Mouse (Mus musculus) intestine, embryonic 14.5 days (tissue): ENCODE data around the gene Htra2. TPM values are rescaled to one million over a fixed set of nuclear protein-coding genes. Genes with fewer than 3 reads are reported as not detected.

Source experiments
- ATAC-seq: fragments of 200-750 bp; cut with Nextera tagmentation; replicated peaks from 2 replicates; pipeline ENCODE4 v1.8.0; 2017; ENCODE audit warnings: low read depth, moderate number of reproducible peaks, moderate TSS enrichment, moderate library complexity; ENCODE audit not compliant: low FRiP score, low TSS enrichment
- DNase-seq: peaks from one replicate; pipeline ENCODE4 v3.0.0-alpha.2; 2018; ENCODE audit warnings: low spot score
- H3K27ac ChIP-seq: fragments of 300-500 bp; sonication (generic); 2 replicates; pipeline ENCODE4 v1.5.1; 2014; ENCODE audit warnings: low read depth, mild to moderate bottlenecking, control low read depth
- H3K27me3 ChIP-seq: fragments of 300-500 bp; sonication (generic); replicated peaks from 2 replicates; pipeline ENCODE4 v1.6.1; 2014; ENCODE audit warnings: low read length, control low read depth; ENCODE audit not compliant: control insufficient read depth, insufficient read depth
- H3K36me3 ChIP-seq: fragments of 300-500 bp; sonication (generic); 2 replicates; pipeline ENCODE4 v1.6.1; 2014; ENCODE audit warnings: low read length, control low read depth; ENCODE audit not compliant: control insufficient read depth, insufficient read depth
- H3K4me1 ChIP-seq: fragments of 300-500 bp; sonication (generic); replicated peaks from 2 replicates; pipeline ENCODE4 v1.6.1; 2014; ENCODE audit warnings: low read length, control low read depth, mixed read lengths; ENCODE audit not compliant: control insufficient read depth, insufficient read depth
- H3K4me2 ChIP-seq: fragments of 300-500 bp; sonication (generic); 2 replicates; pipeline ENCODE4 v1.6.1; 2014; ENCODE audit warnings: low read length
- H3K4me3 ChIP-seq: fragments of 300-500 bp; sonication (generic); 2 replicates; pipeline ENCODE4 v1.5.1; 2014; ENCODE audit warnings: low read depth, low read length, control low read depth, mixed read lengths
- H3K9ac ChIP-seq: fragments of 300-500 bp; sonication (generic); 2 replicates; pipeline ENCODE4 v1.6.1; 2014; ENCODE audit warnings: mild to moderate bottlenecking, low read length
- H3K9me3 ChIP-seq: fragments of 300-500 bp; sonication (generic); 2 replicates; pipeline ENCODE4 v1.6.1; 2016; ENCODE audit warnings: low read length, control low read depth; ENCODE audit not compliant: control insufficient read depth
- WGBS: fragments of 180-500 bp; shearing (Covaris S2); extraction: QIAGEN DNeasy Blood & Tissue Kit; methylation state at CpG from one replicate; pipeline ENCODE4 v1.1.7; 2014; 5-methylcytosine and 5-hydroxymethylcytosine counted together
- polyA plus RNA-seq: library from polyadenylated mRNA; unstranded; fragments of >200 nt; fragmentation: Nextera tagmentation; extraction: Ambion mirVana; gene quantifications from 2 replicates; pipeline ENCODE4 v1.2.1, GENCODE M21; 2014

The Htra2 gene
- polyA plus RNA-seq, 1 experiment from 2014 or later = 42.6 TPM

- no peak for ATAC-seq
- 11% methylated on average over 9 of the region's 9 CpGs for WGBS
- peak overlapping the region; percentile 27 for H3K4me3 ChIP-seq
- H3K27ac ChIP-seq = no peak overlapping the region
- H3K4me2 ChIP-seq = peak overlapping the region; percentile 44
- H3K9ac ChIP-seq = 0 out of 2 replicates have a peak overlapping the region, but pooled peaks have one; percentile 16
- peaks cover 76% of the 10 kb centered on the region for H3K27me3 ChIP-seq
- peaks cover 12% of the 10 kb centered on the region for H3K4me1 ChIP-seq
- DNase-seq = no peak
- H3K9me3 ChIP-seq = no peaks in the 10 kb centered on the region
- H3K36me3 ChIP-seq = no peaks in the 10 kb centered on the region
Observed at GRCm38 (mm10) chr6:83087926-83088260, 32.8 kb upstream of the Htra2 start.

- no peak overlapping the region for H3K27ac ChIP-seq
- H3K4me2 ChIP-seq = peak overlapping the region; percentile 44
- H3K4me3 ChIP-seq = peak overlapping the region; percentile 27
- no peaks in the 10 kb centered on the region for H3K9me3 ChIP-seq
- ATAC-seq = no peak
- H3K36me3 ChIP-seq = no peaks in the 10 kb centered on the region
- H3K4me1 ChIP-seq = peaks cover 12% of the 10 kb centered on the region
- DNase-seq = peak; percentile 73
- H3K9ac ChIP-seq = 0 out of 2 replicates have a peak overlapping the region, but pooled peaks have one; percentile 16
- 4% methylated on average over 47 of the region's 47 CpGs for WGBS
- H3K27me3 ChIP-seq = peaks cover 82% of the 10 kb centered on the region
Observed at GRCm38 (mm10) chr6:83087205-83087925, 32.3 kb upstream of the Htra2 start.

- peak within 1 kb of the TSS; percentile 44 for H3K4me2 ChIP-seq
- H3K9ac ChIP-seq = no peak within 1 kb of the TSS
- ATAC-seq (no peak), DNase-seq (peak; percentile 65)
- peak within 1 kb of the TSS; percentile 21 for H3K4me3 ChIP-seq
- peaks cover 5% of the 10 kb centered on the region; the same call in 1 of the 2 replicates for H3K36me3 ChIP-seq
- 2% methylated on average over 42 of the region's 42 CpGs for WGBS
- H3K27ac ChIP-seq = no peak within 1 kb of the TSS
- peaks cover 12% of the 10 kb centered on the region for H3K4me1 ChIP-seq
- H3K9me3 ChIP-seq = no peaks in the 10 kb centered on the region
- peaks cover 82% of the 10 kb centered on the region for H3K27me3 ChIP-seq
Observed at GRCm38 (mm10) chr6:83086121-83087035, 31.3 kb upstream of the Htra2 start, which contains the start of gene Lbx2. TSS of gene Lbx2 (plus strand) at chr6:83086367.

- Histone ChIP-seq H3K36me3 (peaks cover 17% of the 10 kb centered on the region), H3K4me3 (no peak overlapping the region), H3K27me3 (peaks cover 67% of the 10 kb centered on the region), H3K4me2 (no peak overlapping the region), H3K27ac (no peak overlapping the region), H3K4me1 (peaks cover 14% of the 10 kb centered on the region), H3K9ac (no peak overlapping the region), H3K9me3 (no peaks in the 10 kb centered on the region)
- DNase-seq (no peak), ATAC-seq (no peak)
- 10% methylated on average over 6 of the region's 6 CpGs for WGBS
Observed at GRCm38 (mm10) chr6:83084477-83084876, 29.4 kb upstream of the Htra2 start.

GRCm38 (mm10) chr6:83083497-83083896 lies 28.4 kb upstream of the Htra2 start:
- no peaks in the 10 kb centered on the region for H3K9me3 ChIP-seq
- H3K27ac ChIP-seq = no peak overlapping the region
- peaks cover 59% of the 10 kb centered on the region for H3K27me3 ChIP-seq
- no peak for DNase-seq
- no peak for ATAC-seq
- no peak overlapping the region for H3K9ac ChIP-seq
- no peak overlapping the region for H3K4me3 ChIP-seq
- peaks cover 17% of the 10 kb centered on the region for H3K36me3 ChIP-seq
- no peak overlapping the region for H3K4me2 ChIP-seq
- 21% methylated on average over 5 of the region's 5 CpGs for WGBS
- peaks cover 19% of the 10 kb centered on the region for H3K4me1 ChIP-seq

GRCm38 (mm10) chr6:83080210-83080609 lies 25.1 kb upstream of the Htra2 start:
- no peak for DNase-seq
- 93% methylated on average over 5 of the region's 5 CpGs for WGBS

GRCm38 (mm10) chr6:83078324-83078858 lies 23.3 kb upstream of the Htra2 start:
- Histone ChIP-seq H3K4me3 (peak overlapping the region; percentile 73), H3K4me2 (peak overlapping the region; percentile 96), H3K27me3 (peaks cover 48% of the 10 kb centered on the region), H3K9ac (peak overlapping the region; percentile 68), H3K9me3 (no peaks in the 10 kb centered on the region), H3K27ac (peak overlapping the region; percentile 77), H3K36me3 (peaks cover 17% of the 10 kb centered on the region), H3K4me1 (peaks cover 12% of the 10 kb centered on the region)
- peak; percentile 90 for ATAC-seq
- DNase-seq = peak; percentile 100
- WGBS = under 1% methylated on average over 46 of the region's 46 CpGs

More at GRCm38 (mm10) chr6:83080210-83080609, 25.1 kb upstream of the Htra2 start:
- Histone ChIP-seq H3K27me3 (peaks cover 48% of the 10 kb centered on the region), H3K27ac (no peak overlapping the region), H3K4me2 (no peak overlapping the region), H3K4me1 (peaks cover 12% of the 10 kb centered on the region), H3K9me3 (no peaks in the 10 kb centered on the region), H3K36me3 (peaks cover 17% of the 10 kb centered on the region), H3K9ac (no peak overlapping the region), H3K4me3 (no peak overlapping the region)
- ATAC-seq = no peak

- no peaks in the 10 kb centered on the region for H3K9me3 ChIP-seq
- H3K36me3 ChIP-seq = peaks cover 17% of the 10 kb centered on the region
- WGBS = under 1% methylated on average over 52 of the region's 54 CpGs
- H3K4me1 ChIP-seq = peaks cover 12% of the 10 kb centered on the region
- DNase-seq (no peak), ATAC-seq (peak; percentile 70)
- H3K4me2 ChIP-seq = peak within 1 kb of the TSS; percentile 96
- H3K4me3 ChIP-seq = peak within 1 kb of the TSS; percentile 73
- peaks cover 47% of the 10 kb centered on the region for H3K27me3 ChIP-seq
- H3K9ac ChIP-seq = peak within 1 kb of the TSS; percentile 68
- peak within 1 kb of the TSS; percentile 77 for H3K27ac ChIP-seq
Observed at GRCm38 (mm10) chr6:83077630-83078323, 22.7 kb upstream of the Htra2 start, which contains the start of gene Pcgf1. TSS of gene Pcgf1 (plus strand) at chr6:83077869.
